Mouse (Mus musculus): ENCODE results near the gene Aco2. TPM values are rescaled to one million over a fixed set of nuclear protein-coding genes. Genes with fewer than 3 reads are reported as not detected.

Gene Aco2
- polyA plus RNA-seq (2014; fragmentation: Illumina TruSeq; extraction: RNeasy Lipid Tissue Mini Kit (QIAGEN cat#74804); ENCODE audit: low read depth, low replicate concordance), result 207 TPM

GRCm38 (mm10) chr15:81872262-81873136, at the start of gene Aco2:
Gene Aco2, plus strand, starts transcription at chr15:81872309.

DNA sequence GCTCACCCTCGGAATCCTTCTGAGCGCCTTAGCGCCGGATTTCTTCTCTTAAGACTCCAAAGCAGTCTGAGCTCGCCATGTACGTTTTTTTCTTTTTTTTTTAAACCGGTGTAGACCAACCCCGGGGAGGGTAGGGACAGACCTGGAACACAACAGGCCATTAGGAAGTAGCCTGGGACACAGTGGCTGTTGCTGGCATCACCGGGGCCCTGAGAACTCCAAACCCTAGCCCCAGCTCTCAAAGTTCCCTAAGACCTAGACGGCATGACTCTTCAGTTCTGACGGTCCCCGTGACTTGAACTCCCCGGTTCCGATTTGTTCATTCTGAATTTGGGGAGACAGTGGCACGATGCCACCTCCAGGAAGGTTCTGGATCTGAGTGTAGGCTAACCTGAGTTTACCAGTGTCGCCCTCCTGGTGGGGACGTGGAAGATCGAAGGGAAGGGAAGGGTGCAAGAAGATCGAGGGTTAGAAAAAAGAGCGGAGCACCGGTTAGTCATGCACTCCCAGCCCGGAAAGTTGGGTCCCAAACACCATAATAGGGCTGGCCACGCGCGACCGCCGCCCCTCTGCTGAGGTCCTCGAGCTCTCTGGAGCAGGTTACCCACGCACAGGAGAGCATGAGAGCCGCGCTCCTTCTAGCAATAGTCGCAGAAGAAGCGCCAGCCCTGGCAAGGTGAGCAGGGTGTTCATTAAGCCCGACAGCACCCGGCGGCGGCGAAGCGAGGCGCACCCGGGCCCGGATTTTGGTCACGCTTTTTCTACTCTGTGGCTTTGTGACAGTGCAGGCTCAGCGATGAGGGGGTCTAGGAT, 13.4 kb upstream of the Aco2 start, which contains the start of gene Tob2:
TSS of gene Tob2 (minus strand) at position 280 of the 813 bp plus-strand sequence.

GRCm38 (mm10) chr15:81871604-81872261, 376 bp upstream of the Aco2 start, which contains the start of gene Phf5a:
Gene Phf5a, minus strand, starts transcription at chr15:81871911.

DNA sequence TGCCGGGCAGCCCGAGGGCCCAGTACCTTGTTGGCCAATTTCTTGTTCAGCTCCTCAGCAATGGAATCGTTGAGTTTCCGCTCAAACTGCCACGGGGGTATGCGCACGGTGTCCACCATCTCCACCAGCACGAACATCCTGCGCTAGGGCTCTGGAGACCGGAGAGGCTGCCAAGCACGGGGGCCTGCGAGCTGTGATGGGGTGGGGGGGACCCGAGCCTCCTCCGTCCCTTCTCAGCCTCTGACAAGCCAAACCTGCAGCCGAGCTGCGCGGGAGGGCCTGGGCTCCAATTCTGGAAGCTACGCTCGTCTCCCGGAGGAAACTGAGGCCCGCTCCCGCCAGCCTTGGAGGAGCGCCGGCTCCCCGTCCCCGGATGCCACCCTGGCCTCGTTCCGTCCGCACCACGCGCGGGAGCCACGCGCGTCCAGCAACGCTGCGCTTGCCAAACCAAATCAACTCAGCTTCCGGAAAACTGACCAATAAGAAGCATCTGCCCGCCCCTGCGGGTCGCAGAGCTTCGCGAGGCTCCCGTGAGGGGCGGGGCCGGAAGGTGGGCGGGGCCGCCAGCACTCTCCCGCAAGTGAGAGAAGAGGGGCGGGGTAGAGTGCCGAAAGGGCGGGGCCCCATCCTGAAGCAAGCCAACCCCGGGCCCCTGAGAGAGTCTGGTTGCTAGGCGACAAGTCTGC, 53.8 kb downstream of the Aco2 start, which contains the start of gene Polr3h:
TSS of gene Polr3h (minus strand) at position 481 of the 686 bp plus-strand sequence.

GRCm38 (mm10) chr15:81936679-81937078, 64.6 kb downstream of the Aco2 start, which contains the start of gene Csdc2:
Gene Csdc2, plus strand, starts transcription at chr15:81936759.

GRCm38 (mm10) chr15:81960171-81961077, 88.3 kb downstream of the Aco2 start, which contains the start of gene Pmm1:
Gene Pmm1, minus strand, starts transcription at chr15:81960930.

Other genes with a start within 250 kb of the Aco2 start
- gene L3mbtl2, start 208.4 kb upstream of the Aco2 start, polyA plus RNA-seq (2014; fragmentation: Illumina TruSeq; extraction: RNeasy Lipid Tissue Mini Kit (QIAGEN cat#74804); ENCODE audit: low read depth, low replicate concordance), result 14.9 TPM
- 1.8 TPM for gene Chadl, start 175.0 kb upstream of the Aco2 start, polyA plus RNA-seq (2014; fragmentation: Illumina TruSeq; extraction: RNeasy Lipid Tissue Mini Kit (QIAGEN cat#74804); ENCODE audit: low read depth, low replicate concordance)
- gene Zc3h7b, start 127.3 kb upstream of the Aco2 start, polyA plus RNA-seq (2014; fragmentation: Illumina TruSeq; extraction: RNeasy Lipid Tissue Mini Kit (QIAGEN cat#74804); ENCODE audit: low read depth, low replicate concordance), result 38.4 TPM
- 33.2 TPM for gene Rangap1, start 126.8 kb upstream of the Aco2 start, polyA plus RNA-seq (2014; fragmentation: Illumina TruSeq; extraction: RNeasy Lipid Tissue Mini Kit (QIAGEN cat#74804); ENCODE audit: low read depth, low replicate concordance)
- 55.8 TPM for gene Tef, start 69.9 kb upstream of the Aco2 start, polyA plus RNA-seq (2014; fragmentation: Illumina TruSeq; extraction: RNeasy Lipid Tissue Mini Kit (QIAGEN cat#74804); ENCODE audit: low read depth, low replicate concordance)
- gene Tob2, start 13.5 kb upstream of the Aco2 start, polyA plus RNA-seq (2014; fragmentation: Illumina TruSeq; extraction: RNeasy Lipid Tissue Mini Kit (QIAGEN cat#74804); ENCODE audit: low read depth, low replicate concordance), result 26.1 TPM
- 40.8 TPM for gene Phf5a, start 398 bp upstream of the Aco2 start, polyA plus RNA-seq (2014; fragmentation: Illumina TruSeq; extraction: RNeasy Lipid Tissue Mini Kit (QIAGEN cat#74804); ENCODE audit: low read depth, low replicate concordance)
- 16.8 TPM for gene Polr3h, start 53.9 kb downstream of the Aco2 start, polyA plus RNA-seq (2014; fragmentation: Illumina TruSeq; extraction: RNeasy Lipid Tissue Mini Kit (QIAGEN cat#74804); ENCODE audit: low read depth, low replicate concordance)
- 6.1 TPM for gene Csdc2, start 64.5 kb downstream of the Aco2 start, polyA plus RNA-seq (2014; fragmentation: Illumina TruSeq; extraction: RNeasy Lipid Tissue Mini Kit (QIAGEN cat#74804); ENCODE audit: low read depth, low replicate concordance)
- 39.8 TPM for gene Pmm1, start 88.6 kb downstream of the Aco2 start, polyA plus RNA-seq (2014; fragmentation: Illumina TruSeq; extraction: RNeasy Lipid Tissue Mini Kit (QIAGEN cat#74804); ENCODE audit: low read depth, low replicate concordance)
- 2.9 TPM for gene 1700029P11Rik, start 108.2 kb downstream of the Aco2 start, polyA plus RNA-seq (2014; fragmentation: Illumina TruSeq; extraction: RNeasy Lipid Tissue Mini Kit (QIAGEN cat#74804); ENCODE audit: low read depth, low replicate concordance)
- 23.7 TPM for gene Xrcc6, start 115.5 kb downstream of the Aco2 start, polyA plus RNA-seq (2014; fragmentation: Illumina TruSeq; extraction: RNeasy Lipid Tissue Mini Kit (QIAGEN cat#74804); ENCODE audit: low read depth, low replicate concordance)
- 28.8 TPM for gene Desi1, start 161.6 kb downstream of the Aco2 start, polyA plus RNA-seq (2014; fragmentation: Illumina TruSeq; extraction: RNeasy Lipid Tissue Mini Kit (QIAGEN cat#74804); ENCODE audit: low read depth, low replicate concordance)
- gene Snu13, start 175.3 kb downstream of the Aco2 start, polyA plus RNA-seq (2014; fragmentation: Illumina TruSeq; extraction: RNeasy Lipid Tissue Mini Kit (QIAGEN cat#74804); ENCODE audit: low read depth, low replicate concordance), result 97.2 TPM
- gene 4930407I10Rik, start 186.8 kb downstream of the Aco2 start, polyA plus RNA-seq (2014; fragmentation: Illumina TruSeq; extraction: RNeasy Lipid Tissue Mini Kit (QIAGEN cat#74804); ENCODE audit: low read depth, low replicate concordance), result 1.7 TPM
- 0.10 TPM for gene Mei1, start 197.7 kb downstream of the Aco2 start, polyA plus RNA-seq (2014; fragmentation: Illumina TruSeq; extraction: RNeasy Lipid Tissue Mini Kit (QIAGEN cat#74804); ENCODE audit: low read depth, low replicate concordance)